ENCODE assay signal across 8 mouse cellular contexts in the genomic region with DNA sequence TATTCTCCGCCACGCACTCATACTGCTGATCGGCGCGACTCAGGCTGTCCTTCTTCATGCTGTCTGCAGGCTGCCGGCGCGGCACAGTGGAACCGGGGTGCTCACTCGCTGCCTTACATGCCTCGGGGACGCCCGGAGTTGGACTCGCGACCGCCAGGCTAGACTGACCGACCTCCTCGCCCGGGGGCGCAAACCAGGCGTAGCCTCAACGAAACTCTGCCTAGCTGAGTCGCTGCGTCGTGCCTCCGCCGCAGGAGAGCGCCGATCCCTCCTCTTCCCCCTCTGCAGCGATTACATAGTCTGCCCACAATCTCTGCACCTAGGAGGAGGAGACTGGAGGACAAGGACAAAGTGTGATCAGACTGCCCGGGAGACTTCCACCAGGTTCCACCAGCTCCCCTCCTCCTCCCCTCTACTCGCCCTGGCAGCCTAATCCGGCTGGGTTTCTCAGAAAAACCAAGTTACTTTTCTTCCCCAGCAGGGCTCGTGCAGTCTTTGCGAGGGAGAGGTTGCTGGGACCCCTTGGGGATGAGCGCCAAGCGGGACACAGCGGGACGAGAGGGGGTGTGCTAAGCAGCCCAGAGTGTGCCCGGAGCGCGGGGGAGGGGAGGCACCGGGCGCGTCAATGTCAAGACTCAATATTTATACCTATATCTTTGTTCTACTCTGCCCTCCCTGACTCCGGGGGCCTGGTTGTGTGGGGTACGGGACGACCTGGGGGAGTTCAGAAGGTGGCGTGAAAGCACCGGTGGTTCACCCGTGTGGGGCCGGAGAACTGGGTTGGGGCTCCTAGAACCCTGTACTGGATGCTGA.
DNase-seq lines count a peak whose midpoint lies in the region; ATAC-seq and TF ChIP-seq lines count a peak whose summit lies in the region.

No protein-coding gene starts in this region.

- H3K27me3 ChIP-seq in kidney, adult 2 months (replicated peaks; ENCODE audit: control insufficient read depth, insufficient read depth, low read length), result no peaks in the 10 kb centered on the region
- H3K27me3 ChIP-seq in hindbrain, embryonic 14.5 days (ENCODE audit: control insufficient read depth, insufficient read depth, low read length), result peaks cover 14% of the 10 kb centered on the region; the same call in 1 of the 2 replicates
- no peaks in the 10 kb centered on the region; the same call in 1 of the 2 replicates for H3K27me3 ChIP-seq in midbrain, embryonic 16.5 days (ENCODE audit: control insufficient read depth, insufficient read depth, low read depth, low read length)

- no peak for TF ChIP-seq POLR2A in kidney, adult 2 months (IDR thresholded peaks at IDR 0.05; ENCODE audit: low read depth, low read length)

- H3K9me3 ChIP-seq in hindbrain, embryonic 14.5 days (ENCODE audit: control insufficient read depth, low read length), result no peaks in the 10 kb centered on the region
- H3K9me3 ChIP-seq in midbrain, embryonic 16.5 days (replicated peaks; ENCODE audit: control insufficient read depth, low read length, poor library complexity, severe bottlenecking), result no peaks in the 10 kb centered on the region

- WGBS in kidney, adult 2 months, result under 1% methylated on average over 48 of the region's 52 CpGs
- 22% methylated on average over 51 of the region's 52 CpGs for WGBS in hindbrain, embryonic 14.5 days
- WGBS in midbrain, embryonic 16.5 days, result 21% methylated on average over 46 of the region's 52 CpGs

- H3K27ac ChIP-seq in kidney, adult 2 months (ENCODE audit: insufficient read depth, low read depth, low read length), result no peak overlapping the region
- no peak overlapping the region for H3K27ac ChIP-seq in hindbrain, embryonic 14.5 days
- no peak overlapping the region for H3K27ac ChIP-seq in midbrain, embryonic 16.5 days (ENCODE audit: low read length)

- H3K4me1 ChIP-seq in kidney, adult 2 months (ENCODE audit: control insufficient read depth, insufficient read depth, low read length), result no peaks in the 10 kb centered on the region
- 0 out of 2 replicates have a peak, but pooled peaks cover 5% of the 10 kb centered on the region for H3K4me1 ChIP-seq in hindbrain, embryonic 14.5 days (replicated peaks; ENCODE audit: control insufficient read depth, insufficient read depth, low read length)
- peaks cover 2% of the 10 kb centered on the region; the same call in 1 of the 2 replicates for H3K4me1 ChIP-seq in midbrain, embryonic 16.5 days (ENCODE audit: control insufficient read depth, insufficient read depth, low read length)

- ATAC-seq in hindbrain, embryonic 14.5 days (ENCODE audit: low FRiP score), result peak; percentile 55
- ATAC-seq in midbrain, embryonic 16.5 days, result peak; percentile 77
- ATAC-seq in megakaryocyte-erythroid progenitor cell, adult 5-6 weeks (replicated peaks; ENCODE audit: low FRiP score, low TSS enrichment, poor library complexity, severe bottlenecking), result no peak

- TF ChIP-seq CTCF in kidney, adult 2 months (conservative IDR thresholded peaks at IDR 0.05; ENCODE audit: insufficient read depth, insufficient read length, low read depth, low read length), result no peak

- peak overlapping the region; percentile 19; the same call in 1 of the 2 replicates for H3K4me3 ChIP-seq in kidney, adult 2 months (ENCODE audit: insufficient read depth, low read depth, low read length)
- peak overlapping the region; percentile 35 for H3K4me3 ChIP-seq in hindbrain, embryonic 14.5 days (replicated peaks; ENCODE audit: low read length)
- peak overlapping the region; percentile 42 for H3K4me3 ChIP-seq in midbrain, embryonic 16.5 days (ENCODE audit: low read depth, low read length)

- H3K4me2 ChIP-seq in hindbrain, embryonic 14.5 days (replicated peaks), result peak overlapping the region; percentile 74
- peak overlapping the region; percentile 76 for H3K4me2 ChIP-seq in midbrain, embryonic 16.5 days (ENCODE audit: low read length)

- 0 out of 2 replicates have a peak overlapping the region, but pooled peaks have one; percentile 4 for H3K9ac ChIP-seq in hindbrain, embryonic 14.5 days
- H3K9ac ChIP-seq in midbrain, embryonic 16.5 days (ENCODE audit: low read depth, low read length), result peak overlapping the region; percentile 11

- no peaks in the 10 kb centered on the region for H3K36me3 ChIP-seq in kidney, adult 2 months (ENCODE audit: control insufficient read depth, insufficient read depth, low read length)
- H3K36me3 ChIP-seq in hindbrain, embryonic 14.5 days (replicated peaks; ENCODE audit: control insufficient read depth, insufficient read depth), result no peaks in the 10 kb centered on the region
- no peaks in the 10 kb centered on the region for H3K36me3 ChIP-seq in midbrain, embryonic 16.5 days (ENCODE audit: control insufficient read depth, insufficient read depth, low read length)

- no peak for DNase-seq in kidney, adult 2 months
- DNase-seq in kidney, adult 8-10 months, result no peak
- DNase-seq in adipocyte (ENCODE audit: low spot score), result peak; percentile 5
- no peak for DNase-seq in hindbrain, embryonic 14.5 days (ENCODE audit: low spot score)
- no peak for DNase-seq in cerebellum, adult 18-20 months
- no peak for DNase-seq in B cell, adult 2 months
